Mouse (Mus musculus) G1E (cell line): ENCODE results near the gene Btbd6. TPM values are rescaled to one million over a fixed set of nuclear protein-coding genes. Genes with fewer than 3 reads are reported as not detected.

ENCODE experiments used
- ATAC-seq: 2 replicates; pipeline ENCODE4 v1.8.0; 2016; ENCODE audit warnings: mild to moderate bottlenecking; ENCODE audit not compliant: insufficient number of reproducible peaks, poor library complexity, low FRiP score, severe bottlenecking; ENCODE audit errors: extremely low read depth
- DNase-seq: peaks from one replicate; pipeline ENCODE4 v3.0.0; 2012; ENCODE audit warnings: low spot score
- H3K27me3 ChIP-seq: 2 replicates; pipeline ENCODE4 v1.6.1; 2012; ENCODE audit warnings: mild to moderate bottlenecking, low read length, inconsistent platforms; ENCODE audit not compliant: insufficient read depth
- H3K36me3 ChIP-seq: replicated peaks from 2 replicates; pipeline ENCODE3; 2012; ENCODE audit warnings: mild to moderate bottlenecking, inconsistent platforms
- H3K4me1 ChIP-seq: 2 replicates; pipeline ENCODE4 v1.6.1; 2012; ENCODE audit warnings: low read depth, low read length, inconsistent platforms, mixed read lengths; ENCODE audit not compliant: insufficient read depth
- H3K4me3 ChIP-seq: 2 replicates; pipeline ENCODE4 v1.5.1; 2012; ENCODE audit warnings: low read depth, mild to moderate bottlenecking, inconsistent platforms, low read length, moderate library complexity, mixed read lengths
- H3K9me3 ChIP-seq: replicated peaks from 2 replicates; pipeline ENCODE4 v1.6.1; 2012; ENCODE audit warnings: inconsistent platforms
- CTCF ChIP-seq: IDR thresholded peaks from 2 replicates; pipeline ENCODE4 v1.5.1; 2012; ENCODE audit warnings: low read depth, low read length, inconsistent platforms, mixed read lengths
- GATA1 ChIP-seq: IDR thresholded peaks from 2 replicates; pipeline ENCODE4 v1.6.1; 2012; ENCODE audit warnings: borderline replicate concordance, low read length, inconsistent platforms, mixed read lengths
- GATA2 ChIP-seq: IDR thresholded peaks from 2 replicates; pipeline ENCODE4 v1.6.1; 2012; ENCODE audit warnings: low read depth, low read length, inconsistent platforms, borderline replicate concordance
- POLR2AphosphoS5 ChIP-seq: IDR thresholded peaks from 2 replicates; pipeline ENCODE4 v1.6.1; 2012; ENCODE audit warnings: low read depth, low read length, inconsistent platforms; ENCODE audit not compliant: insufficient replicate concordance
- TAL1 ChIP-seq: conservative IDR thresholded peaks from 2 replicates; pipeline ENCODE4 v1.6.1; 2012; ENCODE audit warnings: low read depth, low read length, inconsistent platforms, mixed read lengths
- polyA plus RNA-seq: library from polyadenylated mRNA; stranded (reverse); fragments of >175 nt; gene quantifications from 2 replicates; pipeline ENCODE4 v1.2.3, GENCODE M21; 2012
- total RNA-seq, 2 experiments: library from RNA; stranded (forward) in 1 of 2; stranded (reverse) in 1 of 2; fragments of 200-1000 nt in 1 of 2; fragments of >200 nt in 1 of 2; fragmentation: Nextera tagmentation in 1 of 2; gene quantifications; 2 replicates each; pipeline ENCODE4 v1.2.3; 2014 to 2017

Btbd6 gene
- total and polyA plus RNA-seq, 3 experiments = 11.1 to 68.3 (median 15.9) TPM

DNA sequence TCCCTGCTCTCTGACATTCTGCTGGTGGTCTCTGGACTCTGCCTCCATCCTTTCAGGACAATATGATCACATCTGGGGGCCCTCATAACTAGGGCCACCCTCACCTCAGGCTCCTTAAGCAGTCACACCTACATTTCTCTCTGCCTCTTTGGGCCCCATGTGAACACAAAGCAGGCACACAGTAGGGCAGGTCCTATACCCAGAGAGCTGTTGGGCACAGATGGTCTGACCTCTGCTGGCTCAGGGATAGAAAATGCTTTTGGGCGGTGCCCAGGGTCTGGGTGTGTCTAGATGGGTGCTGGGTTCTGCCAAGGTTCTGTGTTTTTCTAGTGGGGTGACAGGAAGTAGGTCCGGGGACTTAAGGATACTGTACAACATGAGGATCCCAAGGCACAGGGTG, 32.6 kb upstream of the Btbd6 start:
- Histone ChIP-seq H3K4me3 (no peak overlapping the region), H3K27me3 (peaks cover 34% of the 10 kb centered on the region), H3K36me3 (no peaks in the 10 kb centered on the region), H3K9me3 (no peaks in the 10 kb centered on the region), H3K4me1 (peaks cover 23% of the 10 kb centered on the region)
- no peak for DNase-seq
- TF ChIP-seq GATA1 (no peak), GATA2 (no peak), POLR2AphosphoS5 (no peak), TAL1 (no peak), CTCF (no peak)
- no peak for ATAC-seq

DNA sequence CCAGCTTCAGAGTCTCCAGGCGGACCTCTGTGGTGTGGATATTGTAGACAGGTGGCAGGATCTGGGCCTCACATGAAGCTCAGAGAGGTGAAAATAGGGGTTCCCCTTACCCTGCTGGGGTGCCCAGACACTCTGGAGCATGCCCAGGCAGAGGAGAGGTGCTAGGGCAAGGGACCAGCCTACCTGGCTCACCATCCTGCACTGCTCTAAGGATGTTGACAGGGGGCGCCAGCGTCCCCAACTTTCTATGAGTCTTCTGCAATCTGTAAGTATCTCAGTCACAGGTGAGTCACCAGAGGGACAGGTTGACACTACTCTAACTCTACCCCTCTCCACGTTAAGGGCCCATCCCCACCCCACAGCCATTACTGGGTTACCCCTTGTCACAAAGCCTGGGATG, 29.0 kb upstream of the Btbd6 start:
- no peaks in the 10 kb centered on the region for H3K9me3 ChIP-seq
- H3K27me3 ChIP-seq = peaks cover 68% of the 10 kb centered on the region
- ATAC-seq (no peak), DNase-seq (no peak)
- H3K36me3 ChIP-seq = no peaks in the 10 kb centered on the region
- peaks cover 32% of the 10 kb centered on the region for H3K4me1 ChIP-seq
- TF ChIP-seq CTCF (peak; percentile 30; the same call in 1 of the 2 replicates), TAL1 (no peak)
- no peak overlapping the region for H3K4me3 ChIP-seq

DNA sequence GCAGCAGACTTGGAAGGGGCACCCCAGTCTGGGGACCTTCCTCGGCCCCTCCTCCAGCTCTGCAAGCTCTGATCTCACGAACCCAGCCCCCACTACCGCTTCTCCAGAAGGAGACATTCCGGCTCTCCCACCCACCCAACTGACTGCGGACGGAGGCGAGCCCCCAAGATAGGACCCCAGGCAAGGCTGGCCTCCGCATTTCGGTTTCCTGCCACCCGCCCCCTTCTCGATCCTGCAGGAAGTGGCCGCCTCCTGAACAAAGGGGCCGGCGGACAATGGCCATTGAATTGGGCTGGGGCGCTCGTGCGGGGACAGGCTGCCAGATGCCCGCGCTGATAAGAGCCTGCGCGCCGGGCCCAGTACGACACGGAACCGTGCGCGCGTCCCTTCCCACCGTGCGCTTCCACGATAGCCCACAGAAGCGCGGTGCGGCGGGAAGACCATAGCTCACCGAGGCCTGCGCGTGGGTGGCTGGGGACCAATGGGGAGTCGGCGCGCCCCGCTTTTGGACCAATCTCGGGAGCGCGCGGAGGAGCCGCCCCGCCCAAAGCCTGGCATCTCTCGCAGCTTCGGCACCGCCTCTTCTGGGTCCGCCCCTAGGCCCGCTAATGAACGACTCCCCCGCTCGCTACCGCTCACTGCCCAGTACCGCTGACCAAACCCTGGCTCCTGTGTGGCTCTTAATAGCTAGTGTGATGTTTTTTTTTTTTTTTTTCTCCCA, 26.1 kb upstream of the Btbd6 start:
- Histone ChIP-seq H3K4me3 (peak overlapping the region; percentile 70), H3K36me3 (peaks cover 10% of the 10 kb centered on the region), H3K9me3 (no peaks in the 10 kb centered on the region), H3K4me1 (peaks cover 27% of the 10 kb centered on the region), H3K27me3 (peaks cover 69% of the 10 kb centered on the region)
- no peak for TF ChIP-seq CTCF
- TF ChIP-seq POLR2AphosphoS5 = no peak
- TF ChIP-seq GATA2 = no peak
- no peak for TF ChIP-seq GATA1
- DNase-seq (peak; percentile 97), ATAC-seq (peak; percentile 82)

DNA sequence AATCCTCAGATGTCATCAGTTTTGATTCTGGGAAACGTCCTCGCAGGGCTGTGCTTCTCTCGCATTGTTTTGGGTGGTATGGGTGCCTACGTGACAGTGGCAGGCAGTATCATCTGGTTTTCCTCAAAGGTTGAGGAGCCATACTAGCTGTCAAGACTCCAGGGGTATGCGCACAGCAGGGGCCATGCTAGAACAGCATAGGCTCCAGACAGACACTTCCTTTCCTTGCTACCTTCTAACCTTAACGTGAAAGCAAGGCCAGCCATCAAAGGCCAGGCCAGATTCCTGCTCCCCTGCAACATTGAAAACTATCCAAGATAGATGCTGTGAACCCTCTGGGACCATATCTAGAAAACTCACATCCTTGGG, 25.5 kb upstream of the Btbd6 start:
- H3K27me3 ChIP-seq = peaks cover 65% of the 10 kb centered on the region
- ATAC-seq (no peak), DNase-seq (no peak)
- peaks cover 14% of the 10 kb centered on the region for H3K36me3 ChIP-seq
- H3K4me1 ChIP-seq = peaks cover 29% of the 10 kb centered on the region
- TF ChIP-seq POLR2AphosphoS5 (no peak), CTCF (no peak), GATA2 (no peak), TAL1 (no peak), GATA1 (no peak)
- H3K4me3 ChIP-seq = peak overlapping the region; percentile 70; the same call in 1 of the 2 replicates
- no peaks in the 10 kb centered on the region for H3K9me3 ChIP-seq

DNA sequence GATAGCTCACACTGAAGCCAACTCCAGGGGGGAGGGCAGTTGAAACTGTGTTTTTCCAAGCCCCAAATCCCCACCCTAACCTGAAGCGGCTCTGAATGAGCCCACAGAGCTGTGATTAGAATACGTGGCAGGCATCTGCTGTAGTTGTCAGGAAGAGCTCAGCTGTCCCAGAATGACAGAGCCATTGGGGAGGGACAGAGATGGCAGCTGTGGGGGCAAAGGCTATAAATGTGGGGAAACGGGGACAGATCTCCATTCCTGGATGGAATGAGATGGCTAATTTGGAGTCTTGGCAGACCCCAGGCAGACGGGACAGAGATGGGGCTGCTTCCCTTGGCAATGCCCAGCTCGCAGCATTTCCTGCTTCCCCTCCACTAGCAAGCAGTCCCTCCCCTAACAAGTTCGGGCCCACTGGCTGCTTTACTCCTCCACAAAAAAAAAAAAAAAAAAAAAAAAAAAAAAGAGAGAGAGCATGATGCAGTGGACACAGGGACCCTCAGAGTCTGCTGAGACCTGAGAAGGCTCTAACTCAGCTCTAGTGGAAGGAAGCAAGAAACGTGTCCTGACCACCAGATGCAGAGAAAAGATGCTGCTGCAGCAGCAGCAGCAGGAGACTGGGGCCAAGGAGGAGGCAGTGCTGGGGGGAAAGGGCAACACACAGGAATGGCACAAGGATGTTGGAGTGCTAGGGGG, 25.0 kb upstream of the Btbd6 start:
- DNase-seq (no peak), ATAC-seq (no peak)
- Histone ChIP-seq H3K27me3 (peaks cover 62% of the 10 kb centered on the region), H3K4me1 (peaks cover 32% of the 10 kb centered on the region), H3K9me3 (no peaks in the 10 kb centered on the region), H3K36me3 (peaks cover 19% of the 10 kb centered on the region), H3K4me3 (no peak overlapping the region)
- TF ChIP-seq CTCF (no peak), TAL1 (no peak), POLR2AphosphoS5 (no peak), GATA1 (no peak), GATA2 (no peak)

DNA sequence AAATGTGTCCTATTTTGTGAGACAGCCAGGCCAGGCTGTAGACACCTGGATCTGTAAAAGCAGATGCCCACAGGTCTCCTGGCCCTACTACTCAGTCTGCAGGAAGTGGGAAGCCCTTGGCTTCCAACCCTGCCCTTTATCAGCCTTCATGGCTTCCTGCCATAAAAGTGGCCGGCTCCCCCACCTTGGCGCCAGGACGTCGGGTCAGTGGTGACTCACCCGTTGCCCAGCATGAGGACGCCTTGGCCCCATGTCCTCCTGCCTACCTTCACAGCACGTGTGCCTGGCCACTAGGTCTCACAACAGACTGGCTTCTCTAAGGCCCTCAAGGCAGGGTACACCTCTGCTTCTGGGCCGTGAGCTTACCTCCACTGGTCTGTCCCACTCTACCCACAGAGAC, 23.8 kb upstream of the Btbd6 start:
- peaks cover 51% of the 10 kb centered on the region for H3K27me3 ChIP-seq
- no peak for DNase-seq

More for the DNA sequence above, 23.8 kb upstream of the Btbd6 start:
- Histone ChIP-seq H3K4me3 (no peak overlapping the region), H3K4me1 (peaks cover 30% of the 10 kb centered on the region), H3K9me3 (no peaks in the 10 kb centered on the region), H3K36me3 (peaks cover 31% of the 10 kb centered on the region)
- TF ChIP-seq GATA1 (no peak), CTCF (no peak), TAL1 (no peak; the same call in 1 of the 2 replicates), POLR2AphosphoS5 (no peak), GATA2 (no peak)
- no peak for ATAC-seq
